Mouse (Mus musculus) cerebellum, adult 11 months (tissue): ENCODE data around the gene P3h1.

Source experiments
- DNase-seq: peaks from one replicate; pipeline ENCODE4 v3.0.0; 2022

Gene P3h1

GRCm38 (mm10) chr4:119239181-119239682, 6.5 kb downstream of the P3h1 start:
- no peak for DNase-seq

- no peak for DNase-seq
Observed at GRCm38 (mm10) chr4:119241664-119242063, 8.9 kb downstream of the P3h1 start.

- DNase-seq = no peak
Observed at GRCm38 (mm10) chr4:119242571-119242970, 9.9 kb downstream of the P3h1 start.

GRCm38 (mm10) chr4:119244468-119245240, 11.9 kb downstream of the P3h1 start:
- no peak for DNase-seq

- no peak for DNase-seq
Observed at GRCm38 (mm10) chr4:119245556-119245955, 12.8 kb downstream of the P3h1 start.

GRCm38 (mm10) chr4:119245961-119246360, 13.2 kb downstream of the P3h1 start:
- no peak for DNase-seq

GRCm38 (mm10) chr4:119246688-119247225, 14.0 kb downstream of the P3h1 start:
- no peak for DNase-seq

- no peak for DNase-seq
Observed at GRCm38 (mm10) chr4:119247462-119248235, 14.9 kb downstream of the P3h1 start.

- no peak for DNase-seq
Observed at GRCm38 (mm10) chr4:119248407-119248965, 15.8 kb downstream of the P3h1 start.

GRCm38 (mm10) chr4:119252025-119252808, 19.5 kb downstream of the P3h1 start:
- DNase-seq = no peak

- DNase-seq = no peak
Observed at GRCm38 (mm10) chr4:119254012-119254618, 21.4 kb downstream of the P3h1 start.

- DNase-seq = no peak
Observed at GRCm38 (mm10) chr4:119255351-119255750, 22.6 kb downstream of the P3h1 start, which contains the start of gene Cldn19. Cldn19 (plus strand) TSS chr4:119255414.

GRCm38 (mm10) chr4:119257083-119257482, 24.4 kb downstream of the P3h1 start:
- no peak for DNase-seq

- no peak for DNase-seq
Observed at GRCm38 (mm10) chr4:119259344-119260254, 26.9 kb downstream of the P3h1 start.

- no peak for DNase-seq
Observed at GRCm38 (mm10) chr4:119261087-119261713, 28.5 kb downstream of the P3h1 start.

GRCm38 (mm10) chr4:119262483-119262882, 29.8 kb downstream of the P3h1 start:
- DNase-seq = no peak

GRCm38 (mm10) chr4:119263459-119263858, 30.7 kb downstream of the P3h1 start:
- no peak for DNase-seq

- no peak for DNase-seq
Observed at GRCm38 (mm10) chr4:119266606-119267005, 33.9 kb downstream of the P3h1 start.

- DNase-seq = no peak
Observed at GRCm38 (mm10) chr4:119274627-119275026, 41.9 kb downstream of the P3h1 start.

- no peak for DNase-seq
Observed at GRCm38 (mm10) chr4:119275226-119275625, 42.5 kb downstream of the P3h1 start.
